In genomic region chr8:87747582-87747981, GRCm38 (mm10) we compare ENCODE assay signal across 8 mouse cellular contexts.
A peak's percentile ranks its signal among the peaks of the same experiment; 100 is the strongest.
DNase-seq lines count a peak whose midpoint lies in the region; ATAC-seq lines count a peak whose summit lies in the region.

No protein-coding gene starts in this region.

- H3K36me3 ChIP-seq in forebrain, embryonic 10.5 days (replicated peaks): peaks cover 15% of the 10 kb centered on the region

- DNase-seq in ovary, postnatal 36 days (ENCODE audit: low spot score): peak; percentile 10
- DNase-seq in ovary, adult 18-20 months (ENCODE audit: low spot score): no peak
- DNase-seq in forebrain, embryonic 10.5 days (ENCODE audit: extremely low spot score, low spot score): peak; percentile 56
- DNase-seq in heart, postnatal 4 days: peak; percentile 50
- peak; percentile 30 to 51 for DNase-seq in lung, postnatal 4 days
- DNase-seq in frontal cortex, postnatal 36 days (ENCODE audit: low spot score in 2 of 2): no peak
- no peak for DNase-seq in kidney, adult 9 months

- no peaks in the 10 kb centered on the region for H3K27me3 ChIP-seq in forebrain, embryonic 10.5 days (ENCODE audit: poor library complexity, severe bottlenecking)

- no peak overlapping the region; the same call in 1 of the 2 replicates for H3K4me3 ChIP-seq in forebrain, embryonic 10.5 days

- ATAC-seq in frontal cortex, adult (ENCODE audit: low TSS enrichment): no peak

- WGBS in forebrain, embryonic 10.5 days: 10% methylated on average over 8 of the region's 8 CpGs

- H3K4me1 ChIP-seq in forebrain, embryonic 10.5 days: peaks cover 80% of the 10 kb centered on the region

- no peaks in the 10 kb centered on the region for H3K9me3 ChIP-seq in forebrain, embryonic 10.5 days

- peak overlapping the region; percentile 81 for H3K27ac ChIP-seq in forebrain, embryonic 10.5 days

Comparison
In these comparisons a context has a peak if more than half of its experiments do, and no peak if none do; other contexts are left out.
1. DNase-seq: peak in ovary, postnatal 36 days (single experiment), forebrain, embryonic 10.5 days (single experiment), heart, postnatal 4 days (single experiment) and lung, postnatal 4 days (2 of 2); none in ovary, adult 18-20 months (single experiment), frontal cortex, postnatal 36 days (0 of 2) and kidney, adult 9 months (single experiment).